Mouse (Mus musculus) intestine, embryonic 14.5 days (tissue): ENCODE data around the gene Synpo2. TPM values are rescaled to one million over a fixed set of nuclear protein-coding genes. Genes with fewer than 3 reads are reported as not detected.
A peak's percentile ranks its signal among the peaks of the same experiment; 100 is the strongest.

Experiments used
- ATAC-seq: fragments of 200-750 bp; cut with Nextera tagmentation; replicated peaks from 2 replicates; pipeline ENCODE4 v1.8.0; 2017; ENCODE audit warnings: low read depth, moderate number of reproducible peaks, moderate TSS enrichment, moderate library complexity; ENCODE audit not compliant: low FRiP score, low TSS enrichment
- DNase-seq: peaks from one replicate; pipeline ENCODE4 v3.0.0-alpha.2; 2018; ENCODE audit warnings: low spot score
- H3K27ac ChIP-seq: fragments of 300-500 bp; sonication (generic); 2 replicates; pipeline ENCODE4 v1.5.1; 2014; ENCODE audit warnings: low read depth, mild to moderate bottlenecking, control low read depth
- H3K27me3 ChIP-seq: fragments of 300-500 bp; sonication (generic); replicated peaks from 2 replicates; pipeline ENCODE4 v1.6.1; 2014; ENCODE audit warnings: low read length, control low read depth; ENCODE audit not compliant: control insufficient read depth, insufficient read depth
- H3K36me3 ChIP-seq: fragments of 300-500 bp; sonication (generic); 2 replicates; pipeline ENCODE4 v1.6.1; 2014; ENCODE audit warnings: low read length, control low read depth; ENCODE audit not compliant: control insufficient read depth, insufficient read depth
- H3K4me1 ChIP-seq: fragments of 300-500 bp; sonication (generic); replicated peaks from 2 replicates; pipeline ENCODE4 v1.6.1; 2014; ENCODE audit warnings: low read length, control low read depth, mixed read lengths; ENCODE audit not compliant: control insufficient read depth, insufficient read depth
- H3K4me2 ChIP-seq: fragments of 300-500 bp; sonication (generic); 2 replicates; pipeline ENCODE4 v1.6.1; 2014; ENCODE audit warnings: low read length
- H3K4me3 ChIP-seq: fragments of 300-500 bp; sonication (generic); 2 replicates; pipeline ENCODE4 v1.5.1; 2014; ENCODE audit warnings: low read depth, low read length, control low read depth, mixed read lengths
- H3K9ac ChIP-seq: fragments of 300-500 bp; sonication (generic); 2 replicates; pipeline ENCODE4 v1.6.1; 2014; ENCODE audit warnings: mild to moderate bottlenecking, low read length
- H3K9me3 ChIP-seq: fragments of 300-500 bp; sonication (generic); 2 replicates; pipeline ENCODE4 v1.6.1; 2016; ENCODE audit warnings: low read length, control low read depth; ENCODE audit not compliant: control insufficient read depth
- WGBS: fragments of 180-500 bp; shearing (Covaris S2); extraction: QIAGEN DNeasy Blood & Tissue Kit; methylation state at CpG from one replicate; pipeline ENCODE4 v1.1.7; 2014; 5-methylcytosine and 5-hydroxymethylcytosine counted together
- polyA plus RNA-seq: library from polyadenylated mRNA; unstranded; fragments of >200 nt; fragmentation: Nextera tagmentation; extraction: Ambion mirVana; gene quantifications from 2 replicates; pipeline ENCODE4 v1.2.1, GENCODE M21; 2014

Synpo2 gene
- 56.2 and 61.7 TPM in 2 replicates for polyA plus RNA-seq

GRCm38 (mm10) chr3:123235921-123236320 is at the start of gene Synpo2:
Synpo2 (minus strand) TSS chr3:123236149.
- DNase-seq = peak; percentile 80
- Histone ChIP-seq H3K4me3 (peak within 1 kb of the TSS; percentile 66), H3K9ac (peak within 1 kb of the TSS; percentile 68), H3K36me3 (no peaks in the 10 kb centered on the region), H3K9me3 (peaks cover 5% of the 10 kb centered on the region; the same call in 1 of the 2 replicates), H3K4me1 (peaks cover 12% of the 10 kb centered on the region), H3K27ac (peak within 1 kb of the TSS; percentile 78), H3K27me3 (no peaks in the 10 kb centered on the region), H3K4me2 (peak within 1 kb of the TSS; percentile 59)
- under 1% methylated on average over 20 of the region's 20 CpGs for WGBS
- peak; percentile 72 for ATAC-seq

- H3K4me1 ChIP-seq = no peaks in the 10 kb centered on the region; the same call in 1 of the 2 replicates
- H3K27ac ChIP-seq = no peak overlapping the region
- ATAC-seq (no peak), DNase-seq (no peak)
- H3K4me3 ChIP-seq = no peak overlapping the region
- peaks cover 32% of the 10 kb centered on the region for H3K36me3 ChIP-seq
- no peaks in the 10 kb centered on the region for H3K9me3 ChIP-seq
- H3K27me3 ChIP-seq = no peaks in the 10 kb centered on the region
- H3K4me2 ChIP-seq = no peak overlapping the region
- no peak overlapping the region for H3K9ac ChIP-seq
Measured at GRCm38 (mm10) chr3:123285649-123286048, 49.7 kb upstream of the Synpo2 start.

- Histone ChIP-seq H3K36me3 (peaks cover 41% of the 10 kb centered on the region), H3K9me3 (no peaks in the 10 kb centered on the region), H3K4me1 (no peaks in the 10 kb centered on the region; the same call in 1 of the 2 replicates), H3K4me3 (no peak overlapping the region), H3K4me2 (no peak overlapping the region), H3K27me3 (no peaks in the 10 kb centered on the region), H3K27ac (no peak overlapping the region), H3K9ac (no peak overlapping the region)
- no peak for ATAC-seq
- 97% methylated on average over 5 of the region's 5 CpGs for WGBS
- no peak for DNase-seq
Measured at GRCm38 (mm10) chr3:123284284-123284683, 48.3 kb upstream of the Synpo2 start.

GRCm38 (mm10) chr3:123282866-123283615 is 47.1 kb upstream of the Synpo2 start:
- Histone ChIP-seq H3K4me2 (no peak overlapping the region), H3K9ac (no peak overlapping the region), H3K4me1 (no peaks in the 10 kb centered on the region), H3K9me3 (no peaks in the 10 kb centered on the region), H3K4me3 (no peak overlapping the region), H3K27ac (no peak overlapping the region), H3K27me3 (no peaks in the 10 kb centered on the region), H3K36me3 (peaks cover 50% of the 10 kb centered on the region)
- DNase-seq (no peak), ATAC-seq (no peak)
- WGBS = 85% methylated on average over 12 of the region's 12 CpGs

- ATAC-seq = peak; percentile 59
- H3K4me1 ChIP-seq = peaks cover 11% of the 10 kb centered on the region; the same call in 1 of the 2 replicates
- H3K9ac ChIP-seq = peak overlapping the region; percentile 63
- DNase-seq = no peak
- under 1% methylated on average over 25 of the region's 25 CpGs for WGBS
- H3K36me3 ChIP-seq = peaks cover 33% of the 10 kb centered on the region
- no peaks in the 10 kb centered on the region for H3K27me3 ChIP-seq
- no peaks in the 10 kb centered on the region for H3K9me3 ChIP-seq
- H3K27ac ChIP-seq = peak overlapping the region; percentile 68
- H3K4me3 ChIP-seq = peak overlapping the region; percentile 72
- H3K4me2 ChIP-seq = peak overlapping the region; percentile 57
Measured at GRCm38 (mm10) chr3:123267741-123268201, 31.8 kb upstream of the Synpo2 start.

- DNase-seq = peak; percentile 91
- Histone ChIP-seq H3K27ac (peak within 1 kb of the TSS; percentile 68), H3K4me3 (peak within 1 kb of the TSS; percentile 72), H3K4me2 (peak within 1 kb of the TSS; percentile 57), H3K27me3 (no peaks in the 10 kb centered on the region), H3K9me3 (no peaks in the 10 kb centered on the region), H3K4me1 (peaks cover 11% of the 10 kb centered on the region; the same call in 1 of the 2 replicates), H3K9ac (peak within 1 kb of the TSS; percentile 63), H3K36me3 (peaks cover 28% of the 10 kb centered on the region)
- ATAC-seq = peak; percentile 92
- 3% methylated on average over 68 of the region's 68 CpGs for WGBS
Measured at GRCm38 (mm10) chr3:123266753-123267651, 31.1 kb upstream of the Synpo2 start, which contains the start of gene Sec24d. Sec24d (plus strand) TSS chr3:123267455.

GRCm38 (mm10) chr3:123264706-123265105 is 28.8 kb upstream of the Synpo2 start:
- no peaks in the 10 kb centered on the region for H3K9me3 ChIP-seq
- 51% methylated on average over 6 of the region's 6 CpGs for WGBS
- no peak overlapping the region for H3K27ac ChIP-seq
- H3K9ac ChIP-seq = 0 out of 2 replicates have a peak overlapping the region, but pooled peaks have one; percentile 5
- H3K4me1 ChIP-seq = peaks cover 11% of the 10 kb centered on the region; the same call in 1 of the 2 replicates
- H3K27me3 ChIP-seq = no peaks in the 10 kb centered on the region
- peak overlapping the region; percentile 24 for H3K4me3 ChIP-seq
- DNase-seq (no peak), ATAC-seq (no peak)
- H3K36me3 ChIP-seq = peaks cover 5% of the 10 kb centered on the region
- peak overlapping the region; percentile 22; the same call in 1 of the 2 replicates for H3K4me2 ChIP-seq

GRCm38 (mm10) chr3:123258709-123259108 is 22.8 kb upstream of the Synpo2 start:
- no peaks in the 10 kb centered on the region for H3K36me3 ChIP-seq
- no peaks in the 10 kb centered on the region for H3K27me3 ChIP-seq
- ATAC-seq (no peak), DNase-seq (no peak)
- H3K4me3 ChIP-seq = no peak overlapping the region
- WGBS = 69% methylated on average over 4 of the region's 4 CpGs
- H3K4me1 ChIP-seq = no peaks in the 10 kb centered on the region
- no peaks in the 10 kb centered on the region for H3K9me3 ChIP-seq
- no peak overlapping the region for H3K4me2 ChIP-seq
- no peak overlapping the region for H3K9ac ChIP-seq
- no peak overlapping the region for H3K27ac ChIP-seq
